Mouse (Mus musculus): ENCODE measurements around the gene Dcaf5. TPM values are rescaled to one million over a fixed set of nuclear protein-coding genes. Genes with fewer than 3 reads are reported as not detected.

Gene Dcaf5
- polyA plus RNA-seq, 1 experiment from 2014 or later: 12.3 TPM

DNA sequence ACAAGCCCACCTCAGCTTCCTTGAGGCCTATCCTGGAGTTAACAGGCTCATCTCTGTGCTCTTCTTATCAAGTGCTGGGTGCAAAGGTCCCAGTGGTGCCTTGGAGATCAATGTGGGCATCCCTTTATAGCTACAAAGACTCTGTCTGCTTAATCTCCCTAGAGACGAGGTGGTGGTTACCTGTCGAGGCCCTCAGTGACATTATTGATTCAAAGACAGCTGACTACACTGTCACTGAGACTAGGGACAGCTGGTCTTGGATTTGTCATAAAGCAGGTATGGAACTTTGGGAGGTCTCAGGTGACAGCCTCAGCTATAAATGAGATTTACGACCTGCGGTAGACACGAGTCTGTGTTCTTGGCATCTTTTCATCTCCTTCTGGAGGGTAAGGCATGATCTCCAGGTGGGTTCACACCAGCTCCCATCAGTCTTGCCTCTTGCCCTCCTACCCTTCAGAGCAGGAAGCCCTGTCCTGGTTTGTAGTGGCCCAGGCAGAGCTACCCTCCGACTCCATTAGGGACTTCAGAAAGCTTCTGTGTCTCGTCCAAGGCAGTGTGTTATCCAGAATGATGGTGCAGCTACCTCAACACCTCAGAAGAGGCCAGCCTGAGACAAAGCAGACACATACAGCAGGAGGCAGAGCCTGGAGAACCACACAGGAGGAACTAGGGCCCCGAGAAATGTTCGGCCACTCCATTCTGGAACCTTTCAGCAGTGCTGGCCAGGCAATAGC is 112.2 kb downstream of the Dcaf5 start:
- H3K27me3 ChIP-seq (replicated peaks; ENCODE audit: control insufficient read depth, insufficient read depth, low read length): no peaks in the 10 kb centered on the region
- DNase-seq (ENCODE audit: low spot score): no peak
- no peaks in the 10 kb centered on the region for H3K4me1 ChIP-seq (ENCODE audit: control insufficient read depth, insufficient read depth, low read length)
- no peaks in the 10 kb centered on the region for H3K36me3 ChIP-seq (ENCODE audit: control insufficient read depth, insufficient read depth, low read length)
- H3K4me2 ChIP-seq (ENCODE audit: low read depth, low read length): no peak overlapping the region
- ATAC-seq (ENCODE audit: low read depth): no peak
- no peak overlapping the region for H3K9ac ChIP-seq (ENCODE audit: low read depth, low read length)
- no peak overlapping the region for H3K27ac ChIP-seq (replicated peaks; ENCODE audit: low read depth, low read length)
- no peaks in the 10 kb centered on the region for H3K9me3 ChIP-seq (ENCODE audit: control insufficient read depth, low read length)
- 70% methylated on average over 9 of the region's 9 CpGs for WGBS
- no peak overlapping the region for H3K4me3 ChIP-seq (ENCODE audit: low read depth, low read length)

DNA sequence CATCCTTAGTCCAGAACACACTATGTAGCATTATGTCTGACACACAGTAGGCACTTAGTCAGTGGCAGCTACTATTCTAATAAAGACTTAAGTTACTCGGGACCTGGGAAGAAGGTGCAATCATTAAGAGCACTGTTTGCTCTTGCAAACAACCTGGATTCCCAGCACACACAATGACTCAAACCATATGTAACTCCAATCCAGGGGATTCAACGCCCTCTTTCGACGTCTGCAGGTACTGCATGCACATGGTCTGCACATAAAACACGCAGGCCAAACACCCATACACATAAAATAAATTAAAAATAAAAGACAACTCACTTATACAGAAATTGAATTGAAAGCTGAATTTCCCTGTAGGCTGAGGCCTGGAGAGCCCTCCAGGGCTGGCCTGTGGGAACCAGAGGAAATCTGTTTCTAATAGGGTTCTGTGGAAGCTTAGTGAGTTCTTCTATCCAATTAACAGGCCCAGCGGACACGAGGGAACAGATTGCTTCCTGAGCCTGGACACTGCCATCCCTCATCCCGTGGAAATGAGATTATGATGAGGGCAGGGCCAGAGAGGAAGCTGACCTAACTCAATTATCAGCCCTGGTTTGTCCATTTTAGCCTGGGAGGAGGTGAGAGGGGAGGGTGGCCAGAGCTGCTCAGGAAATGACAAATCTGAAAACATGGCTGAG is 112.9 kb downstream of the Dcaf5 start:
- ATAC-seq (ENCODE audit: low read depth) (peak; percentile 15; the same call in 1 of the 2 replicates), DNase-seq (ENCODE audit: low spot score) (no peak)
- Histone ChIP-seq H3K4me1 (ENCODE audit: control insufficient read depth, insufficient read depth, low read length) (peaks cover 4% of the 10 kb centered on the region; the same call in 1 of the 2 replicates), H3K9ac (ENCODE audit: low read depth, low read length) (no peak overlapping the region), H3K27ac (replicated peaks; ENCODE audit: low read depth, low read length) (no peak overlapping the region), H3K4me3 (ENCODE audit: low read depth, low read length) (no peak overlapping the region), H3K36me3 (ENCODE audit: control insufficient read depth, insufficient read depth, low read length) (no peaks in the 10 kb centered on the region), H3K27me3 (replicated peaks; ENCODE audit: control insufficient read depth, insufficient read depth, low read length) (no peaks in the 10 kb centered on the region), H3K9me3 (ENCODE audit: control insufficient read depth, low read length) (no peaks in the 10 kb centered on the region), H3K4me2 (ENCODE audit: low read depth, low read length) (no peak overlapping the region)
- 57% methylated on average over 8 of the region's 8 CpGs for WGBS

GRCm38 (mm10) chr12:80322494-80322893 is 113.9 kb downstream of the Dcaf5 start:
- H3K27ac ChIP-seq (replicated peaks; ENCODE audit: low read depth, low read length): no peak overlapping the region
- H3K36me3 ChIP-seq (ENCODE audit: control insufficient read depth, insufficient read depth, low read length): no peaks in the 10 kb centered on the region
- H3K4me3 ChIP-seq (ENCODE audit: low read depth, low read length): no peak overlapping the region
- WGBS: 62% methylated on average over 6 of the region's 6 CpGs
- no peak overlapping the region for H3K4me2 ChIP-seq (ENCODE audit: low read depth, low read length)
- no peaks in the 10 kb centered on the region for H3K9me3 ChIP-seq (ENCODE audit: control insufficient read depth, low read length)
- no peak overlapping the region for H3K9ac ChIP-seq (ENCODE audit: low read depth, low read length)
- ATAC-seq (ENCODE audit: low read depth) (no peak), DNase-seq (ENCODE audit: low spot score) (no peak)
- no peaks in the 10 kb centered on the region for H3K27me3 ChIP-seq (replicated peaks; ENCODE audit: control insufficient read depth, insufficient read depth, low read length)
- H3K4me1 ChIP-seq (ENCODE audit: control insufficient read depth, insufficient read depth, low read length): peaks cover 4% of the 10 kb centered on the region; the same call in 1 of the 2 replicates

- Histone ChIP-seq H3K4me2 (ENCODE audit: low read depth, low read length) (no peak overlapping the region), H3K27ac (replicated peaks; ENCODE audit: low read depth, low read length) (no peak overlapping the region), H3K9ac (ENCODE audit: low read depth, low read length) (no peak overlapping the region), H3K36me3 (ENCODE audit: control insufficient read depth, insufficient read depth, low read length) (no peaks in the 10 kb centered on the region), H3K4me1 (ENCODE audit: control insufficient read depth, insufficient read depth, low read length) (peaks cover 4% of the 10 kb centered on the region; the same call in 1 of the 2 replicates), H3K9me3 (ENCODE audit: control insufficient read depth, low read length) (no peaks in the 10 kb centered on the region), H3K4me3 (ENCODE audit: low read depth, low read length) (no peak overlapping the region), H3K27me3 (replicated peaks; ENCODE audit: control insufficient read depth, insufficient read depth, low read length) (no peaks in the 10 kb centered on the region)
- WGBS: 79% methylated on average over 2 of the region's 2 CpGs
- ATAC-seq (ENCODE audit: low read depth) (no peak), DNase-seq (ENCODE audit: low spot score) (peak; percentile 22)
Measured at GRCm38 (mm10) chr12:80319062-80319461, 117.3 kb downstream of the Dcaf5 start.

GRCm38 (mm10) chr12:80315321-80315720 is 121.1 kb downstream of the Dcaf5 start:
- no peak overlapping the region for H3K4me3 ChIP-seq (ENCODE audit: low read depth, low read length)
- 84% methylated on average over 2 of the region's 2 CpGs for WGBS
- ATAC-seq (ENCODE audit: low read depth): no peak

GRCm38 (mm10) chr12:80311959-80312669 is 124.3 kb downstream of the Dcaf5 start:
- WGBS: 67% methylated on average over 3 of the region's 3 CpGs
- DNase-seq (ENCODE audit: low spot score): no peak
- no peaks in the 10 kb centered on the region for H3K36me3 ChIP-seq (ENCODE audit: control insufficient read depth, insufficient read depth, low read length)
- no peak overlapping the region for H3K4me3 ChIP-seq (ENCODE audit: low read depth, low read length)
- no peak overlapping the region for H3K27ac ChIP-seq (replicated peaks; ENCODE audit: low read depth, low read length)
- no peak for ATAC-seq (ENCODE audit: low read depth)
- no peak overlapping the region for H3K4me2 ChIP-seq (ENCODE audit: low read depth, low read length)
- H3K27me3 ChIP-seq (replicated peaks; ENCODE audit: control insufficient read depth, insufficient read depth, low read length): no peaks in the 10 kb centered on the region
- no peaks in the 10 kb centered on the region for H3K9me3 ChIP-seq (ENCODE audit: control insufficient read depth, low read length)
- no peaks in the 10 kb centered on the region for H3K4me1 ChIP-seq (ENCODE audit: control insufficient read depth, insufficient read depth, low read length)
- no peak overlapping the region for H3K9ac ChIP-seq (ENCODE audit: low read depth, low read length)

More at GRCm38 (mm10) chr12:80315321-80315720, 121.1 kb downstream of the Dcaf5 start:
- H3K27ac ChIP-seq (replicated peaks; ENCODE audit: low read depth, low read length): no peak overlapping the region
- H3K4me1 ChIP-seq (ENCODE audit: control insufficient read depth, insufficient read depth, low read length): peaks cover 4% of the 10 kb centered on the region; the same call in 1 of the 2 replicates
- H3K9me3 ChIP-seq (ENCODE audit: control insufficient read depth, low read length): no peaks in the 10 kb centered on the region
- no peaks in the 10 kb centered on the region for H3K27me3 ChIP-seq (replicated peaks; ENCODE audit: control insufficient read depth, insufficient read depth, low read length)
- H3K36me3 ChIP-seq (ENCODE audit: control insufficient read depth, insufficient read depth, low read length): no peaks in the 10 kb centered on the region
- H3K9ac ChIP-seq (ENCODE audit: low read depth, low read length): no peak overlapping the region
- DNase-seq (ENCODE audit: low spot score): no peak
- H3K4me2 ChIP-seq (ENCODE audit: low read depth, low read length): no peak overlapping the region

DNA sequence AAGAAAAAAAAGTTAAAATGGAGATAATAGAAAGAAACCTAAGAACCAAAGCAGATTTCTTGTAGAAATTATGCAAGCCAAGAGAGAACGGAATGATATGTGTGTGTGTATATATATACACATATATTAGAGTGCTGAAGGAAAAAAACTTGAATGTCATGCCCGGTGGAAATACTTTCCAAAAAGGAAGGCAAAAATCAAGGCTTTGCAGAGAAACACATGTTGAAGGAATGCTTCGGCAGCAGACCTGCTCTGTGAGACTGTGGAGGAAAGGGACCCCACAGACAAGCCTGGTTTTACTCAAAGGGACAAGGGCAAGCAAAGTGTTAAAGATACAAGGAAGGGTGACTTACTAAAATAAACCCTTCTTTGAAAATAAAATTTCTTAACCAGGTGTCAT is 128.8 kb downstream of the Dcaf5 start:
- H3K4me1 ChIP-seq (ENCODE audit: control insufficient read depth, insufficient read depth, low read length): no peaks in the 10 kb centered on the region
- H3K4me2 ChIP-seq (ENCODE audit: low read depth, low read length): no peak overlapping the region
- DNase-seq (ENCODE audit: low spot score): peak; percentile 59
- H3K4me3 ChIP-seq (ENCODE audit: low read depth, low read length): no peak overlapping the region
- no peak overlapping the region for H3K9ac ChIP-seq (ENCODE audit: low read depth, low read length)
- no peaks in the 10 kb centered on the region for H3K36me3 ChIP-seq (ENCODE audit: control insufficient read depth, insufficient read depth, low read length)
- peaks cover 7% of the 10 kb centered on the region; the same call in 1 of the 2 replicates for H3K9me3 ChIP-seq (ENCODE audit: control insufficient read depth, low read length)
- no peak for ATAC-seq (ENCODE audit: low read depth)
- WGBS: 28% methylated on average over 3 of the region's 3 CpGs
- H3K27me3 ChIP-seq (replicated peaks; ENCODE audit: control insufficient read depth, insufficient read depth, low read length): no peaks in the 10 kb centered on the region
- no peak overlapping the region; the same call in 1 of the 2 replicates for H3K27ac ChIP-seq (replicated peaks; ENCODE audit: low read depth, low read length)

- no peaks in the 10 kb centered on the region for H3K4me1 ChIP-seq (ENCODE audit: control insufficient read depth, insufficient read depth, low read length)
- ATAC-seq (ENCODE audit: low read depth) (no peak), DNase-seq (ENCODE audit: low spot score) (no peak)
- H3K4me2 ChIP-seq (ENCODE audit: low read depth, low read length): no peak overlapping the region
- no peak overlapping the region for H3K4me3 ChIP-seq (ENCODE audit: low read depth, low read length)
- no peaks in the 10 kb centered on the region for H3K36me3 ChIP-seq (ENCODE audit: control insufficient read depth, insufficient read depth, low read length)
- H3K9ac ChIP-seq (ENCODE audit: low read depth, low read length): no peak overlapping the region
- peaks cover 7% of the 10 kb centered on the region; the same call in 1 of the 2 replicates for H3K9me3 ChIP-seq (ENCODE audit: control insufficient read depth, low read length)
- no peaks in the 10 kb centered on the region for H3K27me3 ChIP-seq (replicated peaks; ENCODE audit: control insufficient read depth, insufficient read depth, low read length)
- no peak overlapping the region for H3K27ac ChIP-seq (replicated peaks; ENCODE audit: low read depth, low read length)
- 93% methylated on average over 3 of the region's 3 CpGs for WGBS
Measured at GRCm38 (mm10) chr12:80304518-80304917, 131.9 kb downstream of the Dcaf5 start.
